Comparison of ENCODE assay signal across 16 mouse cellular contexts in genomic region chr9:70888969-70889368, GRCm38 (mm10).
DNase-seq lines count a peak whose midpoint lies in the region; ATAC-seq and TF ChIP-seq lines count a peak whose summit lies in the region.
"Had no signal": no experiment of that assay in that cellular context is flagged by ENCODE, and none has a peak within 500 bp of the region (broad histone marks: within the 10 kb centered on the region; RNA-seq: fewer than 3 reads in every experiment).

No protein-coding gene starts in this region.

- H3K4me3 ChIP-seq in heart, postnatal 0 days (ENCODE audit: low read depth, low read length), result no peak overlapping the region
- H3K4me3 ChIP-seq in intestine, embryonic 16.5 days (ENCODE audit: low read length), result no peak overlapping the region
- no peak overlapping the region for H3K4me3 ChIP-seq in stomach, postnatal 0 days (ENCODE audit: low read depth, low read length)
- H3K4me3 ChIP-seq: erythroblast, embryonic 14.5 days; heart, embryonic 13.5 days; hindbrain, embryonic 15.5 days; limb, embryonic 12.5 days; midbrain, embryonic 12.5 days; neural tube, embryonic 13.5 days had no signal

- no peaks in the 10 kb centered on the region for H3K9me3 ChIP-seq in heart, postnatal 0 days (replicated peaks; ENCODE audit: control insufficient read depth, low read length)
- H3K9me3 ChIP-seq in intestine, embryonic 16.5 days (ENCODE audit: control insufficient read depth, low read length), result 0 out of 2 replicates have a peak, but pooled peaks cover 4% of the 10 kb centered on the region
- no peaks in the 10 kb centered on the region for H3K9me3 ChIP-seq in stomach, postnatal 0 days (ENCODE audit: control insufficient read depth, low read length)
- H3K9me3 ChIP-seq: heart, embryonic 13.5 days; hindbrain, embryonic 15.5 days; limb, embryonic 12.5 days; midbrain, embryonic 12.5 days; neural tube, embryonic 13.5 days had no signal

- H3K27ac ChIP-seq in heart, postnatal 0 days (ENCODE audit: low read depth), result no peak overlapping the region
- H3K27ac ChIP-seq in intestine, embryonic 16.5 days (ENCODE audit: low read length), result peak overlapping the region; percentile 56
- H3K27ac ChIP-seq in stomach, postnatal 0 days (replicated peaks), result peak overlapping the region; percentile 93
- H3K27ac ChIP-seq: heart, embryonic 13.5 days; hindbrain, embryonic 15.5 days; limb, embryonic 12.5 days; midbrain, embryonic 12.5 days; neural tube, embryonic 13.5 days had no signal

- H3K4me2 ChIP-seq in heart, postnatal 0 days (ENCODE audit: low read depth, low read length), result no peak overlapping the region
- peak overlapping the region; percentile 8; the same call in 1 of the 2 replicates for H3K4me2 ChIP-seq in intestine, embryonic 16.5 days (ENCODE audit: low read depth, low read length)
- no peak overlapping the region for H3K4me2 ChIP-seq in stomach, postnatal 0 days (replicated peaks; ENCODE audit: low read depth)
- H3K4me2 ChIP-seq: heart, embryonic 13.5 days; hindbrain, embryonic 15.5 days; limb, embryonic 12.5 days; midbrain, embryonic 12.5 days; neural tube, embryonic 13.5 days had no signal

- 66% methylated on average over 4 of the region's 4 CpGs for WGBS in heart, postnatal 0 days
- 52% methylated on average over 4 of the region's 4 CpGs for WGBS in intestine, embryonic 16.5 days
- 46% methylated on average over 4 of the region's 4 CpGs for WGBS in stomach, postnatal 0 days

- no peaks in the 10 kb centered on the region for H3K36me3 ChIP-seq in heart, postnatal 0 days (replicated peaks; ENCODE audit: control insufficient read depth, insufficient read depth, low read length)
- no peaks in the 10 kb centered on the region for H3K36me3 ChIP-seq in intestine, embryonic 16.5 days (ENCODE audit: control insufficient read depth, insufficient read depth, low read length)
- no peaks in the 10 kb centered on the region for H3K36me3 ChIP-seq in stomach, postnatal 0 days (ENCODE audit: control insufficient read depth, insufficient read depth, low read length)
- H3K36me3 ChIP-seq: heart, embryonic 13.5 days; hindbrain, embryonic 15.5 days; limb, embryonic 12.5 days; midbrain, embryonic 12.5 days; neural tube, embryonic 13.5 days had no signal

- 0 out of 2 replicates have a peak, but pooled peaks have one; percentile 30 for ATAC-seq in heart, postnatal 0 days (ENCODE audit: insufficient read depth, low read depth)
- peak; percentile 98 for ATAC-seq in intestine, embryonic 16.5 days
- ATAC-seq in stomach, postnatal 0 days (ENCODE audit: low FRiP score, low TSS enrichment), result peak; percentile 96

- no peak for TF ChIP-seq EP300 in heart, postnatal 0 days (IDR thresholded peaks at IDR 0.05; ENCODE audit: low read depth)
- no peak for TF ChIP-seq EP300 in stomach, postnatal 0 days (optimal IDR thresholded peaks at IDR 0.05)

- no peaks in the 10 kb centered on the region; the same call in 1 of the 2 replicates for H3K4me1 ChIP-seq in heart, postnatal 0 days (ENCODE audit: control insufficient read depth, insufficient read depth)
- H3K4me1 ChIP-seq in intestine, embryonic 16.5 days (ENCODE audit: control insufficient read depth, insufficient read depth, low read length), result peaks cover 9% of the 10 kb centered on the region
- no peaks in the 10 kb centered on the region for H3K4me1 ChIP-seq in stomach, postnatal 0 days (replicated peaks; ENCODE audit: control insufficient read depth, insufficient read depth)
- H3K4me1 ChIP-seq: hindbrain, embryonic 15.5 days; limb, embryonic 12.5 days; midbrain, embryonic 12.5 days; neural tube, embryonic 13.5 days had no signal

- no peak overlapping the region for H3K9ac ChIP-seq in heart, postnatal 0 days (replicated peaks; ENCODE audit: low read depth, low read length)
- no peak overlapping the region for H3K9ac ChIP-seq in intestine, embryonic 16.5 days (ENCODE audit: low read depth, low read length)
- no peak overlapping the region for H3K9ac ChIP-seq in stomach, postnatal 0 days (ENCODE audit: low read length)
- H3K9ac ChIP-seq: heart, embryonic 13.5 days; hindbrain, embryonic 15.5 days; limb, embryonic 12.5 days; midbrain, embryonic 12.5 days; neural tube, embryonic 13.5 days had no signal

- no peaks in the 10 kb centered on the region for H3K27me3 ChIP-seq in heart, postnatal 0 days (ENCODE audit: control insufficient read depth, insufficient read depth, low read length)
- H3K27me3 ChIP-seq in intestine, embryonic 16.5 days (replicated peaks; ENCODE audit: control insufficient read depth, insufficient read depth, low read length), result no peaks in the 10 kb centered on the region
- H3K27me3 ChIP-seq in stomach, postnatal 0 days (ENCODE audit: control insufficient read depth, insufficient read depth, low read length), result no peaks in the 10 kb centered on the region
- H3K27me3 ChIP-seq: heart, embryonic 13.5 days; hindbrain, embryonic 15.5 days; limb, embryonic 12.5 days; midbrain, embryonic 12.5 days; neural tube, embryonic 13.5 days had no signal

- DNase-seq in heart, postnatal 0 days (ENCODE audit: low spot score), result no peak
- no peak for DNase-seq in heart, adult 8-10 months (ENCODE audit: low spot score)
- peak; percentile 52 for DNase-seq in urinary bladder, postnatal 14 days (ENCODE audit: low spot score)
- no peak for DNase-seq in urinary bladder, postnatal 4 days (ENCODE audit: low spot score in 2 of 2)
- DNase-seq in stomach, postnatal 0 days (ENCODE audit: low spot score), result peak; percentile 79
- no peak for DNase-seq in left cerebral cortex, adult 11 months (ENCODE audit: low spot score)
- no peak for DNase-seq in cerebellum, adult 9-10 months
- DNase-seq: cerebellum, postnatal 25 days; right cerebral cortex, postnatal 25 days had no signal

- no peak for TF ChIP-seq CTCF in heart, postnatal 0 days (IDR thresholded peaks at IDR 0.05; ENCODE audit: low read depth)
- no peak for TF ChIP-seq CTCF in stomach, postnatal 0 days (IDR thresholded peaks at IDR 0.05; ENCODE audit: low read depth)

Comparison
In these comparisons a context has a peak if more than half of its experiments do, and no peak if none do; other contexts are left out.
1. DNase-seq: peak in urinary bladder, postnatal 14 days (single experiment) and stomach, postnatal 0 days (single experiment); none in heart, postnatal 0 days (single experiment), heart, adult 8-10 months (single experiment), urinary bladder, postnatal 4 days (0 of 2), left cerebral cortex, adult 11 months (single experiment) and cerebellum, adult 9-10 months (single experiment).
2. ATAC-seq: peak in every context shown above with its lines; median percentile 98 in intestine, embryonic 16.5 days; 96 in stomach, postnatal 0 days; 30 in heart, postnatal 0 days.